Mouse (Mus musculus) thymus, adult 2 months (tissue): ENCODE results near the gene Sprr2a1. TPM values are rescaled to one million over a fixed set of nuclear protein-coding genes. Genes with fewer than 3 reads are reported as not detected.
"Not testable (repeated sequence)": the region's sequence is repeated elsewhere in the genome, so short reads cannot be mapped to it uniquely, and the experiment has no call there.

ENCODE experiments used
- DNase-seq: peaks from one replicate; pipeline ENCODE4 v3.0.0; 2021
- H3K27ac ChIP-seq: fragments of 200-500 bp; 2 replicates; pipeline ENCODE4 v1.5.1; 2012; ENCODE audit warnings: low read length, control low read depth; ENCODE audit not compliant: control insufficient read depth, insufficient read depth
- H3K27me3 ChIP-seq: fragments of 200-500 bp; 2 replicates; pipeline ENCODE4 v1.6.1; 2012; ENCODE audit warnings: mild to moderate bottlenecking, low read length, moderate library complexity, mixed read lengths; ENCODE audit not compliant: control insufficient read depth, insufficient read depth
- H3K36me3 ChIP-seq: fragments of 200-500 bp; 2 replicates; pipeline ENCODE4 v1.6.1; 2012; ENCODE audit warnings: mild to moderate bottlenecking, low read length, moderate library complexity; ENCODE audit not compliant: control insufficient read depth, insufficient read depth
- H3K4me1 ChIP-seq: fragments of 200-500 bp; replicated peaks from 2 replicates; pipeline ENCODE4 v1.6.1; 2012; ENCODE audit warnings: low read length; ENCODE audit not compliant: control insufficient read depth, insufficient read depth
- H3K4me3 ChIP-seq: fragments of 200-500 bp; 2 replicates; pipeline ENCODE4 v1.5.1; 2012; ENCODE audit warnings: mild to moderate bottlenecking, low read length, control low read depth, moderate library complexity; ENCODE audit not compliant: control insufficient read depth, insufficient read depth
- WGBS: fragments of 180-500 bp; shearing (Covaris S2); methylation state at CpG from one replicate; pipeline ENCODE4 v1.1.7; 2018; 5-methylcytosine and 5-hydroxymethylcytosine counted together
- polyA plus RNA-seq: library from polyadenylated mRNA; depleted of rRNA; stranded (reverse); fragments of >200 nt; gene quantifications from 2 replicates; pipeline ENCODE4 v1.2.3, GENCODE M21; 2012

The Sprr2a1 gene
- polyA plus RNA-seq, 1 experiment = 1.5 TPM

DNA sequence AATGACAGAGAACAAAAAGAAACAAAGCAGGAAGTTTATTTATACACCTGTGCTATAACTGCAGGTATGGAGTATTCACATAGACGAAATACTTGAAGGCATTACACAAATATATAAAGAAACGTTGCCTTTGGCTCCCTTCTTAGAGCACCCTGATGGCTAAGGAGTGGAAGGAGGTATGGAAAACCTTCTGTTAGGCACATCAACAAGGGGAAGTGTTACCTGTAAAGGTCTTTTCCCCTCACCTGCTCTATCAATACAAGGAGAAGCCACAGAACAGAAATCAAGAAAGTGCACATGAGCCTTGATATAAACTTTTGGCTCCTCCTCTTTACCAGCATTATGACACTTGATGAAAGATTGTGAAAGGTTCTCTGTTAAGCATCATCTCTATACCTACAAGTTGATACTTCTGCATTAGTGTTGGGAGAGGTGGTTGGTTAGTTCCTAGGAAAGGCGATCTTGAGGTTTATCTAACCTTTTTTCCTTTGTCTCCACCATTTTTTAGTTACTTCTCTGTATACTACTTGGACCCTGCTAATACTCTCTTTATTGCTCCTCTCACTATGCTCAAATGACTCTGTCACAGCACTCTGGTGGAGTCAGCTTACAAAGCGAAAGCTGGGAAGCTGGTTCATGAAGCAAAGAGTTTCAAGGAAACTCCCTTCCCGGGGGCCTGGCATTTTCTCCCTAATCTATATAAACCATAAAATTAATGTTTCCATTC, 21.0 kb downstream of the Sprr2a1 start:
- not testable (repeated sequence) for H3K27ac ChIP-seq, H3K4me3 ChIP-seq, H3K27me3 ChIP-seq, H3K36me3 ChIP-seq, DNase-seq, H3K4me1 ChIP-seq
- WGBS = no CpG with 5 or more reads among the region's 5 CpGs

DNA sequence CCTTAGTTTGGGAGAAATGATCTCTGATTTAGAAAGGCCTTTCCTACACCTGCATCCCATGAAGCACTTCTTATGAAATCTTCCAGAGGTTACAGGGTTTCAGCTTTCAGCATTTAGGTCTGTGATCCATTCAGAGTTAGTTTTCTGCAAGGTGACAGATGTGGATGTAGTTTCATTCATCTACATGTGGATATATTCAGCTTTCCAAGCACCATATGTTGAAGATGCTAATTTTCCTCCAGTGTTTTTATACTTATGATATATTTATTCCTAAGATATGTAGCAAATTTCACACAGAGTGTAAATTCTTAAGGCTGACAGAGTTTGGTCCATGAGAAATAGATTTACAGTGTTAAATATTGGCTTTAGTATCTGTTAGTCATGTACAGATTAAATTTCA, 23.1 kb downstream of the Sprr2a1 start:
- not testable (repeated sequence) for H3K4me1 ChIP-seq, H3K27ac ChIP-seq, H3K36me3 ChIP-seq, DNase-seq, H3K27me3 ChIP-seq, H3K4me3 ChIP-seq

DNA sequence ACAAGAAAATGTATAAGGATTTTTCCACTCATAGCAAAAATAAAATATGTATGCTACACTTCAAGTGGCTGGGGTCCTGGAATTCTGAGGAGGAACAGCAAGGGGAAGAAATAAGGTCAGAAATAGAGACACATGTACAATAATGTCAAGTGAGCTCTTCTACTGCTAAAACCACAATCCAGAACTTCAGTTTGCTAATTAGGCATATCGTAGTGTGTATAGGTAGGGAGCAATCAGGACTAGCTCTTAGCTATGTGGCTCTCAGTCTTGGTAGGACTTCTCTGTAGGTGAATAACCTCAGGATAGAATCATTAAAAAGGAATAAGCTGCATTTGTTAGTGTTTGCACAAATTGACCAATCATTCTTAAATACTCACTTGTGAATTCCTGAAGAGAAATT, 23.6 kb downstream of the Sprr2a1 start:
- not testable (repeated sequence) for H3K4me3 ChIP-seq, H3K36me3 ChIP-seq, H3K4me1 ChIP-seq, H3K27ac ChIP-seq, H3K27me3 ChIP-seq, DNase-seq
- WGBS = no CpG with 5 or more reads among the region's 1 CpGs

DNA sequence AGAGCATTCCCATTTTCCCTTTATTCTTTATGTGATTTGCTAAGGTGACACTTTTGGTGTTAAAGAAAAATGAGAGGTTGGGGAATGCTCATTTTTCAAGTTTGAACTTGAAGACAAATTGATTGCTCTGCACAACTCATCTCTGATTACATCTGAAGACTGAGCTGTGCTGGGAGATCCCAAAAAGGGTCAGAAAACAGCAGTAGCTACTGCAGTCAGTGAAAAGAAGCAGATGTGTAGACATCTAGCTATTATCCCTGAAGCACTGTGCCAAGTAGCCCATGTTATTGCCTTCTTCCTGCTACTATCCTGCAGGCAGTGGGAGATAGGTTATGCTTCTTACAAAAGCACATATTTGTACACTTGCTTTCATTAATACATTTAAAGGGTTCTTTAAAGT, 29.2 kb downstream of the Sprr2a1 start:
- DNase-seq, H3K27me3 ChIP-seq, H3K27ac ChIP-seq, H3K4me1 ChIP-seq, H3K4me3 ChIP-seq, H3K36me3 ChIP-seq: not testable (repeated sequence)

DNA sequence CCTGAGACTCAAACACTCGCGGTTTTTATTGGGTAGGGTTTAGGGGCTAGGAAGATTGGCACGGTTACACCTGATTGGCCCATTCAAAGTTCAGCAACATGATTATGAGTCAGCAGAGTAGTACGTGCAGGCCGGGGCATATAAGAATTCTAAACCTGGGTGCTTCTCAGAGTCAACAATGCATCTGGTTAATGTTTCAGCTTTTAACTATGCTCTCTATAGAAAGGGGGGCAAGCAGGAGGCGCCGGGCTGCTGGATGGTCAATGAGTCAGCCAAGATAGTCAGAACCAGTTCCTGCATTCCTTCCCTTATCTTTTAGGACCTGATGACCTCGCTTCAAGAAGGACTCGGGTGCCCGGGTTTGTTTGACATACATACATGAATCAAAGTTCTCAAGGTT, 30.6 kb downstream of the Sprr2a1 start:
- not testable (repeated sequence) for H3K36me3 ChIP-seq

DNA sequence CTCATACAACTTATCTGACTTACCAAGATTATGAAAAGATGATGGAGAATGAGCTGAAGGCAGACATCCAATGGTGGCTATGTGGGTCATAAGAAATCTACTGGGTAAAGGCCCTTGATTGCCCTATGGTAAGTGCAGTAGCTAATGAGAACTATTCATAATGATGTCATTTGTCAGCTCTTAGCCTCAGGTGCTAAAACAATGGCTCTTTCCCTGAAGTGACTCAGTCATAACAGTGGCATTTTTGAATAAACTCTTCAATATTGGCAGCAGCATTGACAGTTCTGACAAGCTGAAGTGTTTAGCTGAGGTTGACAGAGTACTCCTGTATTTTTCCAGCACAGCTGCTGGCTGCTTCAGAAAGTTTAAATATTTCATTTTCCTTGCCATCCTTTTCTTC, 32.9 kb downstream of the Sprr2a1 start:
- not testable (repeated sequence) for H3K36me3 ChIP-seq, DNase-seq, H3K4me3 ChIP-seq, H3K4me1 ChIP-seq, H3K27ac ChIP-seq, H3K27me3 ChIP-seq

More for the DNA sequence above, 30.6 kb downstream of the Sprr2a1 start:
- H3K4me3 ChIP-seq, H3K27me3 ChIP-seq, H3K4me1 ChIP-seq, DNase-seq, H3K27ac ChIP-seq: not testable (repeated sequence)
- WGBS = no CpG with 5 or more reads among the region's 10 CpGs

DNA sequence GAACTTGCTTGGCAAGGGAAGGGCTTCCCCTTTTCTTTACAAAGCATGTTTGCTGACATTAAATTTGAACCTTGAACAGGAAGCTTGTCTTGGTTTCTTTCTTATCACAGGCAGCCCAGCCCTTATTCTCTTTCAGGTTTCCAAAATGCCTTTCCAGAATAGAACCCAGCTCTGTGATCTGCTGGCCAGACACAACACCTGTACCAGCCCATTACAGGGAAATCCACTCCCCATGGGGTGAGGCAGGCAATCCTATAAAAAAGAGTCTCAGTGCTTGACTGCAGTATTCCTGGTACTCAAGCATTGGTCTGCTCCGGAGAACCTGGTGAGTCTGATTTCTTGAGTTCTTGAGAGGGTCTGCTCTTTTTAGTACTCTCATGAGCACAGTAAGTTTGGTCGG, 34.9 kb downstream of the Sprr2a1 start:
- not testable (repeated sequence) for H3K4me3 ChIP-seq, H3K27ac ChIP-seq, H3K27me3 ChIP-seq, H3K36me3 ChIP-seq, DNase-seq, H3K4me1 ChIP-seq
- WGBS = 98% methylated on average over 1 of the region's 2 CpGs

DNA sequence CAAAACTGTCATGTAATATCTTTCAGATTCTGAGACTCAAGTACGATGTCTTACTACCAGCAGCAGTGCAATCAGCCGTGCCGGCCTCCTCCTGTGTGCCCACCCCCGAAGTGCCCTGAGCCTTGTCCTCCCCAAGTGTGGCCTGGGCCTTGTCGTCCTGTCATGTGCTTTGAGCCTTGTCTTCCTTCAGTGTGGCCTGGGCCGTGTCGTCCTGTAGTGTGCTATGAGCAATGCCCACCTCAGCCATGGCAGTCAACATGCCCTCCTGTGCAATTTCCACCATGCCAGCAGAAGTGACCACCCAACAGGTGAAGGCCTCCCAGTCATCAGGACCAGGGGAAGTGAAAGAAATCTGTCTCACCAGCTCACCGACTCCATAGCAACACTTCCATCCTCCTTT, 38.3 kb downstream of the Sprr2a1 start:
- not testable (repeated sequence) for DNase-seq, H3K4me3 ChIP-seq, H3K27me3 ChIP-seq, H3K27ac ChIP-seq, H3K36me3 ChIP-seq, H3K4me1 ChIP-seq
- no CpG with 5 or more reads among the region's 8 CpGs for WGBS

DNA sequence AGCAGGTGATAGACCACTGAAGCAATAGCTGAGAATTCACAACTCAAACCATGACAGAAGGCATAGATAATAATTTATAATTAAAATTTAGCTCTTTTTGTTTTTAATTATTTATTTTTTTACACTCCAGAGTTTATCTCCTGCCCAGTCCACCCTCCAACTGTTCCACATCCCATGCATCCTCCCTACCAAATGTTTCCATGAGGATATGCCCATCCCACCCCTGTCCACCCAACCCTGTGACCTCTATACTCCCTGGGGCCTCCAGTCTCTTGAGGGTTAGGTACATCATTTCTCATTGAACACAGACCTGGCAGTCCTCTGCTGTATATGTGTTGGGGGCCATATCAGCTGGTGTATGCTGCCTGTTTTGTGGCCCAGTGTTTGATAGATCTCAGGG, 42.9 kb downstream of the Sprr2a1 start:
- not testable (repeated sequence) for H3K4me1 ChIP-seq, H3K4me3 ChIP-seq, H3K27ac ChIP-seq, DNase-seq, H3K27me3 ChIP-seq, H3K36me3 ChIP-seq

DNA sequence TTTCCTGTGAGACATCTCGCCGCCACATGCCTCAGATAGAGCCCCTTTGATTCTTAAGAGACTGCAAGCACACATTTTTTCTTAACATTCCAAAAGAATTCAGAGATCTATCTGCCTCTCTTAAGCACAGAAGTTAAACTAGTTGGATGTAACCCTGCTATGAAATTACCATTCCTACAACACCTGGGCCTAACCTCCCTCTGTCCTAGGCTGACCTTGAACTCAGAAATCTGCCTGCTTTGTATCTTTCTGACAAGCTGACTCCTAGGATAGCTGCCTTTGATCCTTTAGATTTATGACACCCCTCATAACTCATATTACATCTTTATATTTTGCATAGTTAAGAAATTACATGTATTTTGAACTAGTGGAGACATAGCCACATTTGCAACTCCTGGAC, 47.9 kb downstream of the Sprr2a1 start:
- H3K27ac ChIP-seq, H3K36me3 ChIP-seq, H3K4me1 ChIP-seq, DNase-seq, H3K27me3 ChIP-seq, H3K4me3 ChIP-seq: not testable (repeated sequence)
- WGBS = no CpG with 5 or more reads among the region's 2 CpGs
